Mouse (Mus musculus): ENCODE measurements around the gene Ear6. TPM values are rescaled to one million over a fixed set of nuclear protein-coding genes. Genes with fewer than 3 reads are reported as not detected.

Ear6 gene
- polyA plus RNA-seq, 1 experiment from 2014 or later, result not detected

DNA sequence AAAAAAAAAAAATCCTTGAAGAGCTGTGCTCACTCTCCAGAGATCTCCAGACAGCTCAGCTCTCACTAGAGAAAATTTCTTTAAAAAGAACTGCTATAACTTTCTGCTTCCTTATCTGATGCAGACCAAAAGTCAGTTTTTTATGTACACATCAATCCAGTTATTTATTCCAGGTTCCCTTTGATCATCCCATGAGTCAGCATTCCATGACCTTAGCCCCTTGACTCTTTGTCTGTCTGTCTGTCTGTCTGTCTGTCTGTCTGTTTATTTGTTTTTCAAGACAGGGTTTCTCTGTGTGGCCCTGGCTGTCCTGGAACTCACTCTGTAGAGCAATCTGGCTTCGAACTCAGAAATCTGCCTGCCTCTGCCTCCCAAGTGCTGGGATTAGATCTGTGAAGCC lies 45.9 kb downstream of the Ear6 start:
- H3K9me3 ChIP-seq (replicated peaks), result no peaks in the 10 kb centered on the region
- H3K4me3 ChIP-seq, result no peak overlapping the region
- no peaks in the 10 kb centered on the region for H3K4me1 ChIP-seq
- H3K27me3 ChIP-seq (ENCODE audit: low read depth, poor library complexity, severe bottlenecking), result no peaks in the 10 kb centered on the region
- WGBS, result 97% methylated on average over 1 of the region's 1 CpGs
- DNase-seq (ENCODE audit: low spot score), result no peak
- H3K27ac ChIP-seq (replicated peaks), result no peak overlapping the region
- H3K36me3 ChIP-seq, result peaks cover 7% of the 10 kb centered on the region

DNA sequence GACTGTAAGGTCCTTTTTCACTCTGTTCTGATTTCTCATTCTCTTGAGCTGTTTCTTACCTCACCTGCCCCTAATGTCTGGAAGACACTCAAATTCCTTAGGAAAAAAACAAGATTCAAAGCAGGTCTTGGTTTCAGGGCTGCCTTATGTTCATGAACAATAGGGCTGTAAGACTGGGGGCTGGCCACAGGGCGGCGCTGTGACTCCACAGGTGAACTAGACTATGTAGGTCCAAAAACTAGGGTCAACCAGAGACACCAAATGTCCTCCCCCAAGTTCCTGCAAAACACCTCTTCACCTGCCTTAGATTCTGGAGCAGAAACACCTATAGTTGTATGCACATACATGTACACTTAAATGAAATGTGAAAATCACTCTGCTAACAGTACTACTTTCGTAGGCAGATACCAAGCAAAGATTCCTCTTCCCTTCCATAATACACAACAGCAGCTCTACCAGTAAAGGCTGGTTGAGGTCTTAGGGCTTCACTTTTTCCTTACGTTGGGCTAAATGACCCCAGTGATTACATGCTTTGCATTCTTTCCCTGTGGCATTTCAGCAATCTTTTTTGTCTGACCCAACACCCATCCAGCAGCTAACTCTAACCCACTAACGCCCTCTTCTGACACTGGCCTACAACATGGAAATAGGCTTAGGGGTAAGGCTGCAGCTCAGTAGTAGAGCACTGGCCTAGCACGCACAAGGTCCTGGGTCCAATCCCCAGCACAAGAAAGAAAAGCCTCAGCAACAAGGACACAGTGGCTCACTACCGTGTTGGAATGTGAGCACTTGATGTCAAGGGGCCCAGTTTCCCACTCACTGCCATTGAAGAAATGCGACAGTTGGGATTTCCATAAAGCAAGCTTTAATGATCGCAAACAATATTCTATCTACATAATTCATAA lies 49.6 kb downstream of the Ear6 start:
- no peaks in the 10 kb centered on the region for H3K36me3 ChIP-seq
- 60% methylated on average over 9 of the region's 9 CpGs for WGBS
- no peak overlapping the region for H3K4me3 ChIP-seq

DNA sequence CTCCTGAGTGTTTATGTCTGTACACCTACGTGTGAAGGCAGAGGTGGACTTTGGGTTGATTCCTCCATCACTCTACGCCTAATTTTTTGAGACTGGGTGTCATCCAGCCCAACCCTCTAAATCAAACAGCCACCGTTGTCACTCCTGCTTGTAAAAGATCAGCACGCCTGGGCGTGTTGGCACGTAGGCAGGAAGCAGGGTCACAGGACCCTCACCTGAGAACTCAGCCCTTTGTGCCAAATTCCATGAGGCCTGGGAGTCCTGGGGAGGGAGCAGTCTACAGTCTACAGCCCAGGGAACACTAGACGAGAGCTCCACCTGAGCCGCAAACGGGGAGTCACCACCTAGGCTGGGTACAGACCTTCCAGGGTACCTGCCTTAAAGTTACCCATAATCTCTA lies 50.3 kb downstream of the Ear6 start:
- 0 out of 2 replicates have a peak overlapping the region, but pooled peaks have one; percentile 1 for H3K27ac ChIP-seq (replicated peaks)
- H3K9me3 ChIP-seq (replicated peaks), result no peaks in the 10 kb centered on the region
- no peaks in the 10 kb centered on the region for H3K27me3 ChIP-seq (ENCODE audit: low read depth, poor library complexity, severe bottlenecking)
- peaks cover 6% of the 10 kb centered on the region; the same call in 1 of the 2 replicates for H3K4me1 ChIP-seq
- H3K4me3 ChIP-seq, result no peak overlapping the region
- H3K36me3 ChIP-seq, result no peaks in the 10 kb centered on the region
- 92% methylated on average over 9 of the region's 9 CpGs for WGBS
- DNase-seq (ENCODE audit: low spot score), result no peak

More for the DNA sequence above, 49.6 kb downstream of the Ear6 start:
- Histone ChIP-seq H3K9me3 (replicated peaks) (no peaks in the 10 kb centered on the region), H3K4me1 (peaks cover 6% of the 10 kb centered on the region; the same call in 1 of the 2 replicates), H3K27ac (replicated peaks) (no peak overlapping the region), H3K27me3 (ENCODE audit: low read depth, poor library complexity, severe bottlenecking) (no peaks in the 10 kb centered on the region)
- peak; percentile 80 for DNase-seq (ENCODE audit: low spot score)

Small RNAs within 50 kb of the gene (microRNA-seq; reads per million reads assigned to microRNA genes)
- not detected for gene Gm27375

Other genes starting within 250 kb of the Ear6 start
- gene Gm17078, start 242.4 kb upstream of the Ear6 start, polyA plus RNA-seq (2016; fragmentation: Nextera tagmentation; extraction: Ambion mirVana), result not detected in 2 replicates
- gene Gm4181, start 218.0 kb upstream of the Ear6 start, polyA plus RNA-seq (2016; fragmentation: Nextera tagmentation; extraction: Ambion mirVana), result not detected in 2 replicates
- not detected in 2 replicates for gene Gm17079, start 158.2 kb upstream of the Ear6 start, polyA plus RNA-seq (2016; fragmentation: Nextera tagmentation; extraction: Ambion mirVana)
- not detected in 2 replicates for gene Gm5800, start 136.5 kb upstream of the Ear6 start, polyA plus RNA-seq (2016; fragmentation: Nextera tagmentation; extraction: Ambion mirVana)
- not detected in 2 replicates for gene Ang4, start 80.1 kb upstream of the Ear6 start, polyA plus RNA-seq (2016; fragmentation: Nextera tagmentation; extraction: Ambion mirVana)
- not detected in 2 replicates for gene AY358078, start 53.7 kb upstream of the Ear6 start, polyA plus RNA-seq (2016; fragmentation: Nextera tagmentation; extraction: Ambion mirVana)
- gene Mettl17, start 31.1 kb downstream of the Ear6 start, polyA plus RNA-seq (2016; fragmentation: Nextera tagmentation; extraction: Ambion mirVana), result 40.6 and 46.3 TPM in 2 replicates
- gene Slc39a2, start 39.2 kb downstream of the Ear6 start, polyA plus RNA-seq (2016; fragmentation: Nextera tagmentation; extraction: Ambion mirVana), result 0.58 and 0.65 TPM in 2 replicates
- gene Ndrg2, start 60.5 kb downstream of the Ear6 start, polyA plus RNA-seq (2016; fragmentation: Nextera tagmentation; extraction: Ambion mirVana), result 8.4 and 11.1 TPM in 2 replicates
- not detected in 2 replicates for gene Tppp2, start 64.7 kb downstream of the Ear6 start, polyA plus RNA-seq (2016; fragmentation: Nextera tagmentation; extraction: Ambion mirVana)
- not detected in 2 replicates for gene Rnase13, start 69.1 kb downstream of the Ear6 start, polyA plus RNA-seq (2016; fragmentation: Nextera tagmentation; extraction: Ambion mirVana)
- gene Arhgef40, start 131.0 kb downstream of the Ear6 start, polyA plus RNA-seq (2016; fragmentation: Nextera tagmentation; extraction: Ambion mirVana), result 85.4 and 99.8 TPM in 2 replicates
- 0.67 and 1.2 TPM in 2 replicates for gene Tmem253, start 162.0 kb downstream of the Ear6 start, polyA plus RNA-seq (2016; fragmentation: Nextera tagmentation; extraction: Ambion mirVana)
- gene Zfp219, start 167.0 kb downstream of the Ear6 start, polyA plus RNA-seq (2016; fragmentation: Nextera tagmentation; extraction: Ambion mirVana), result 89.4 and 96.6 TPM in 2 replicates
- not detected in 2 replicates for gene Olfr221, start 188.8 kb downstream of the Ear6 start, polyA plus RNA-seq (2016; fragmentation: Nextera tagmentation; extraction: Ambion mirVana)

All from midbrain, embryonic 10.5 days (tissue).